9 mouse cellular contexts compared by ENCODE assay signal in genomic region chr2:57696992-57697772, GRCm38 (mm10).
DNase-seq lines count a peak whose midpoint lies in the region; ATAC-seq and TF ChIP-seq lines count a peak whose summit lies in the region.
"Had no signal": no experiment of that assay in that cellular context is flagged by ENCODE, and none has a peak within 500 bp of the region (broad histone marks: within the 10 kb centered on the region; RNA-seq: fewer than 3 reads in every experiment).

No protein-coding gene starts in this region.

- no peak overlapping the region for H3K27ac ChIP-seq in heart, embryonic 11.5 days (ENCODE audit: low read depth, low read length)
- no peak overlapping the region for H3K27ac ChIP-seq in heart, adult 2 months
- no peak overlapping the region for H3K27ac ChIP-seq in lung, embryonic 15.5 days
- no peak overlapping the region; the same call in 1 of the 2 replicates for H3K27ac ChIP-seq in hindbrain, embryonic 14.5 days
- H3K27ac ChIP-seq in stomach, embryonic 14.5 days (ENCODE audit: low read length), result no peak overlapping the region

- no peaks in the 10 kb centered on the region for H3K9me3 ChIP-seq in heart, embryonic 11.5 days (replicated peaks; ENCODE audit: control insufficient read depth, low read length)
- H3K9me3 ChIP-seq in lung, embryonic 15.5 days, result no peaks in the 10 kb centered on the region
- H3K9me3 ChIP-seq in hindbrain, embryonic 14.5 days (ENCODE audit: control insufficient read depth, low read length), result no peaks in the 10 kb centered on the region
- no peaks in the 10 kb centered on the region for H3K9me3 ChIP-seq in stomach, embryonic 14.5 days (ENCODE audit: control insufficient read depth, low read depth, low read length)

- intact Hi-C loops in heart, adult 2 months (cut with DNase I), result loop anchor here (5.0 kb wide), 1 partner anchor 1585 kb away; no protein-coding TSS in a partner anchor

- no peak for TF ChIP-seq POLR2A in heart, adult 2 months (IDR thresholded peaks at IDR 0.05; ENCODE audit: insufficient read depth, low read depth, low read length)

- H3K4me3 ChIP-seq in heart, embryonic 11.5 days (ENCODE audit: low read depth, low read length), result no peak overlapping the region
- H3K4me3 ChIP-seq in heart, adult 2 months, result no peak overlapping the region
- no peak overlapping the region for H3K4me3 ChIP-seq in lung, embryonic 15.5 days
- H3K4me3 ChIP-seq in hindbrain, embryonic 14.5 days (replicated peaks; ENCODE audit: low read length), result no peak overlapping the region
- H3K4me3 ChIP-seq in stomach, embryonic 14.5 days (ENCODE audit: low read depth, low read length), result no peak overlapping the region

- no peaks in the 10 kb centered on the region for H3K27me3 ChIP-seq in heart, embryonic 11.5 days (ENCODE audit: control insufficient read depth, insufficient read depth, low read length)
- no peaks in the 10 kb centered on the region for H3K27me3 ChIP-seq in heart, adult 2 months (ENCODE audit: control insufficient read depth, insufficient read depth, low read length)
- no peaks in the 10 kb centered on the region for H3K27me3 ChIP-seq in lung, embryonic 15.5 days
- H3K27me3 ChIP-seq in hindbrain, embryonic 14.5 days (ENCODE audit: control insufficient read depth, insufficient read depth, low read length), result 0 out of 2 replicates have a peak, but pooled peaks cover 4% of the 10 kb centered on the region
- H3K27me3 ChIP-seq in stomach, embryonic 14.5 days (ENCODE audit: control insufficient read depth, insufficient read depth, low read length), result no peaks in the 10 kb centered on the region

- 0 out of 2 replicates have a peak overlapping the region, but pooled peaks have one; percentile 4 for H3K4me2 ChIP-seq in heart, embryonic 11.5 days
- H3K4me2 ChIP-seq in lung, embryonic 15.5 days, result peak overlapping the region; percentile 37
- H3K4me2 ChIP-seq in hindbrain, embryonic 14.5 days (replicated peaks), result peak overlapping the region; percentile 38
- peak overlapping the region; percentile 20; the same call in 1 of the 2 replicates for H3K4me2 ChIP-seq in stomach, embryonic 14.5 days (replicated peaks; ENCODE audit: low read depth, low read length)

- DNase-seq in heart, adult 2 months, result no peak
- DNase-seq in lung, postnatal 14 days, result no peak
- DNase-seq in hindbrain, embryonic 14.5 days (ENCODE audit: low spot score), result peak; percentile 31
- no peak for DNase-seq in frontal cortex, postnatal 10 days (ENCODE audit: low spot score in 2 of 2)
- no peak for DNase-seq in adrenal gland, postnatal 36 days
- DNase-seq: kidney, adult 9 months had no signal

- H3K36me3 ChIP-seq in heart, embryonic 11.5 days (ENCODE audit: control insufficient read depth, insufficient read depth, low read length), result no peaks in the 10 kb centered on the region
- H3K36me3 ChIP-seq in heart, adult 2 months (ENCODE audit: control insufficient read depth, insufficient read depth, low read length), result no peaks in the 10 kb centered on the region
- H3K36me3 ChIP-seq in lung, embryonic 15.5 days, result no peaks in the 10 kb centered on the region
- no peaks in the 10 kb centered on the region for H3K36me3 ChIP-seq in hindbrain, embryonic 14.5 days (replicated peaks; ENCODE audit: control insufficient read depth, insufficient read depth)
- H3K36me3 ChIP-seq in stomach, embryonic 14.5 days (ENCODE audit: control insufficient read depth, insufficient read depth, low read length), result no peaks in the 10 kb centered on the region

- 57% methylated on average over 11 of the region's 11 CpGs for WGBS in heart, embryonic 11.5 days (ENCODE audit: insufficient replicate concordance)
- WGBS in heart, adult 2 months, result 52% methylated on average over 11 of the region's 11 CpGs
- WGBS in lung, embryonic 15.5 days, result 47% methylated on average over 11 of the region's 11 CpGs
- 34% methylated on average over 11 of the region's 11 CpGs for WGBS in hindbrain, embryonic 14.5 days
- WGBS in stomach, embryonic 14.5 days, result 45% methylated on average over 11 of the region's 11 CpGs

- H3K4me1 ChIP-seq in heart, embryonic 11.5 days (ENCODE audit: control insufficient read depth, insufficient read depth, low read length), result 0 out of 2 replicates have a peak, but pooled peaks cover 6% of the 10 kb centered on the region
- no peaks in the 10 kb centered on the region for H3K4me1 ChIP-seq in heart, adult 2 months (ENCODE audit: control insufficient read depth, insufficient read depth, low read length)
- no peaks in the 10 kb centered on the region for H3K4me1 ChIP-seq in lung, embryonic 15.5 days
- peaks cover 18% of the 10 kb centered on the region; the same call in 1 of the 2 replicates for H3K4me1 ChIP-seq in hindbrain, embryonic 14.5 days (replicated peaks; ENCODE audit: control insufficient read depth, insufficient read depth, low read length)
- H3K4me1 ChIP-seq in stomach, embryonic 14.5 days (ENCODE audit: control insufficient read depth, insufficient read depth, low read length), result no peaks in the 10 kb centered on the region

- H3K9ac ChIP-seq in heart, embryonic 11.5 days (ENCODE audit: low read depth, low read length), result no peak overlapping the region
- no peak overlapping the region for H3K9ac ChIP-seq in heart, adult 2 months (ENCODE audit: low read depth, low read length)
- H3K9ac ChIP-seq in lung, embryonic 15.5 days, result no peak overlapping the region
- peak overlapping the region; percentile 20; the same call in 1 of the 2 replicates for H3K9ac ChIP-seq in hindbrain, embryonic 14.5 days
- no peak overlapping the region for H3K9ac ChIP-seq in stomach, embryonic 14.5 days (replicated peaks; ENCODE audit: low read depth, low read length)

- H3K79me2 ChIP-seq in heart, adult 2 months (replicated peaks; ENCODE audit: control insufficient read depth, insufficient read depth, low read length), result no peaks in the 10 kb centered on the region

- TF ChIP-seq EP300 in heart, adult 2 months (IDR thresholded peaks at IDR 0.05; ENCODE audit: insufficient read depth, low read depth, low read length), result no peak

- ATAC-seq in heart, embryonic 11.5 days (replicated peaks; ENCODE audit: insufficient number of reproducible peaks, low FRiP score, low TSS enrichment), result no peak
- no peak for ATAC-seq in lung, embryonic 15.5 days (ENCODE audit: borderline replicate concordance, extremely low read depth, low FRiP score, low TSS enrichment)
- no peak for ATAC-seq in hindbrain, embryonic 14.5 days (ENCODE audit: low FRiP score)
- ATAC-seq in stomach, embryonic 14.5 days (ENCODE audit: insufficient number of reproducible peaks, insufficient read depth, low FRiP score, low read depth), result 0 out of 2 replicates have a peak, but pooled peaks have one; percentile 33

- no peak for TF ChIP-seq CTCF in heart, adult 2 months (IDR thresholded peaks at IDR 0.05)
